Mouse (Mus musculus) brown adipose tissue, adult 24 weeks (tissue): Measurements from ENCODE around the gene Ugt1a5. TPM values are rescaled to one million over a fixed set of nuclear protein-coding genes. Genes with fewer than 3 reads are reported as not detected.
"Not testable (repeated sequence)": the region's sequence is repeated elsewhere in the genome, so short reads cannot be mapped to it uniquely, and the experiment has no call there.

Experiments used
- H3K27ac ChIP-seq: fragments of 200-500 bp; replicated peaks from 2 replicates; pipeline ENCODE4 v1.5.1; 2012; ENCODE audit warnings: low read depth, mild to moderate bottlenecking, low read length
- H3K4me1 ChIP-seq: fragments of 200-500 bp; 2 replicates; pipeline ENCODE4 v1.6.1; 2012; ENCODE audit warnings: low read length, mixed read lengths; ENCODE audit not compliant: control insufficient read depth, insufficient read depth, insufficient read length
- H3K4me3 ChIP-seq: fragments of 200-500 bp; 2 replicates; pipeline ENCODE4 v1.5.1; 2012; ENCODE audit warnings: low read depth, mild to moderate bottlenecking, low read length, moderate library complexity; ENCODE audit not compliant: insufficient read depth
- polyA plus RNA-seq: library from polyadenylated mRNA; stranded (reverse); fragments of >200 nt; gene quantifications from 2 replicates; pipeline ENCODE4 v1.2.4, GENCODE M21; 2012; ENCODE audit not compliant: missing spikeins, insufficient read depth, insufficient read length

Gene Ugt1a5
- 1.5 TPM in 1 of 2 replicates, not detected in the other for polyA plus RNA-seq

DNA sequence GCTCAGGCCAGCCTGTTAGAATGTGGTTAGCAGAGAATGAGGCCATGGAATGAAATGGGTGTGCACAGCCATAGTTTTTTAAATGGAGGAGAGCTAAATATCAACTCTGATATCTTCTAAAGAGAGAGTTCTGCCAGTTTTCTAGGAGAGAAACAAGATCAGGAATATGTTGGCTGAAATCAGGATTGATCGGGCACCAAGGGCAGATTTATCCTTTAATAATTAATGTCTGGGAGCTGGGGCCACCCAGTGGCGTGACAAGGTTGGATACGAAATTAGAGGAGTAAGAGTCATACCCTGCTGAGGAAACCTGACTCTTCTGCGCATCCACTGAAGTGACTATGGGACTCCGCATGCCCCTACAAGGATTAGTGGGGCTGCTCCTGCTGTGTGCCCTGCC lies at the start of gene Ugt1a5:
Gene Ugt1a5, plus strand, starts transcription at position 302 of the 400 bp plus-strand sequence.
- no peak within 1 kb of the TSS for H3K4me3 ChIP-seq
- no peaks in the 10 kb centered on the region for H3K4me1 ChIP-seq
- H3K27ac ChIP-seq: no peak within 1 kb of the TSS

DNA sequence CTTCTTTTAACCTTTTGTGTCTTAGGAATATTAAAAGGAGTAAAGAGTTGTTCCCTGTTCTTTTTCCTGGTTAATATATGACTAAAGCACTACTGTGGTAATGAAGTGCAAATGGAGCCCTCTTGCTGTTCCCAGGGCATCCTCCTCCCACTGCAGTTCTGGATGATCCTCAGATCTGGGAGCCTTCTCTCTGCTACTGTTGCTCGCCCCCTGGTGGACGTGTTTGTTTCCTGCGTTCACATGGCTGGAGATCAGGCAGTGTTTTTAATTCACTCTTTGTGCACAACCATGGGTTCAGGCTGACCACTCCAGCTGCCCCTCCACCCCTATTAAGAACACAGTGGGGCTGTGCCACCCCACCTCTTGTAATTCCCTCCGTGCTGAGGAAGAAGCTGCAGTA lies 45.3 kb upstream of the Ugt1a5 start:
- not testable (repeated sequence) for H3K4me1 ChIP-seq, H3K27ac ChIP-seq, H3K4me3 ChIP-seq

DNA sequence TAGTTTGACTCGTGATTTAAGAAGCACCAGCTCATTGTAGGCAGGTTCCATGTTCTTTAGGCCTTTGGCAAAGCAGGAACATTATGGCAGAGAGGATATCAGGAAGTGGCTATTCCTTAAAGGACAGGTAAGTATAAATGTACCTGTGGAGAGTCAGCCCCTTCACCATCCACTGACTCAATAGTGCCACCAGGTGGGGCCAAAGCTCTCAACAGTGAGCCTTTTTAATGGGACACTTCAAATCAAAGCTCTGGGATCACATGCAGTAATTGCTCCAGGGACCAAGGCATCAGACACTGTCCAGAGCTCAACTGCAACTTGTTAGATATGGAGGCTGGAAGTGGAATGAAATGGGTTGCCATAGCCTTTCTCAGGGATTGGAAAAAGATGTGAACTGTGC lies 44.3 kb upstream of the Ugt1a5 start:
- H3K4me3 ChIP-seq, H3K4me1 ChIP-seq, H3K27ac ChIP-seq: not testable (repeated sequence)

DNA sequence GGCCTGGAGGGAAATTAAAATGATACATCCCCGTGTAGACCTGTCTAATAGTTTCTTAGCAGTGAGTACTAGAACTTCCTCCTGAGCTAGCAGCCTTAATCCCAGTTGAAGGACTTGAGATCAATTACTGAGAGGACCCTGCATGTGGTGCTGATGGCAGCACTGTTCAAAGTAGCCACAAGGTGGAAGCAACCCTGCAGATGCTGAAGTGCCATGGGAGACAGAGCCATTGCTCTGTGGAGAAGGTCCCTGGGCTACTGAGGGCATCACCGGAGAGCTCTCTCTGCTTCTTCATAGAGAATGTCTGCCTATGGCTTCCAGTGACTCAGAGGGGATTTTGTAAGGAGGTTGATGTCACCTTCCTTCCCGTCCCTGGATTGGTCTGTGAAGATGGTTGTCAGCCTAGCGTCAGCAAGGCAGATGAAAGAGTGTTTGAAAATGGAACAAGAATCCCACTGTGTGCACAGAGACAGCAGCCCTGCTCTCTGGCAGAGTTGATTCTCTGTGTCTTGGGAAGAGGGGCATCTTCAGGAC lies 39.9 kb upstream of the Ugt1a5 start:
- not testable (repeated sequence) for H3K27ac ChIP-seq, H3K4me1 ChIP-seq, H3K4me3 ChIP-seq

DNA sequence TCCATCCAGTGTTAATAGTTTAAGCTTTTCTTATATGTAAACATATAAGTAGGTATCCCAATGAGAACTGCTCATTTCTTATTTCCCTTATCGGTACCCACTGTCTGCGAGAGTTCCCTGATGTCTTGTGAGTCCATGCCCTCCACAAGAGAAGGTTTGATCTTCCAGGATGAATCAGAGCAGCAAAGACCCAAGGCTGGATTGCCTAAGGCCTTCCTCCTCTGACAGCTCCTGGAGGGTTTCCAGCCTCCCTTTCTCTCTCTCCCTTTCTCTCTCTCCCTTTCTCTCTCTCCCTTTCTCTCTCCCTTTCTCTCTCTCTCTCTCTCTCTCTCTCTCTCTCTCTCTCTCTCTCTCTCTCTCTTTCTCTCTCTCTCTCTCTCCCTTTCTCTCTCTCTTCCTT lies 36.7 kb upstream of the Ugt1a5 start:
- H3K27ac ChIP-seq, H3K4me3 ChIP-seq, H3K4me1 ChIP-seq: not testable (repeated sequence)

DNA sequence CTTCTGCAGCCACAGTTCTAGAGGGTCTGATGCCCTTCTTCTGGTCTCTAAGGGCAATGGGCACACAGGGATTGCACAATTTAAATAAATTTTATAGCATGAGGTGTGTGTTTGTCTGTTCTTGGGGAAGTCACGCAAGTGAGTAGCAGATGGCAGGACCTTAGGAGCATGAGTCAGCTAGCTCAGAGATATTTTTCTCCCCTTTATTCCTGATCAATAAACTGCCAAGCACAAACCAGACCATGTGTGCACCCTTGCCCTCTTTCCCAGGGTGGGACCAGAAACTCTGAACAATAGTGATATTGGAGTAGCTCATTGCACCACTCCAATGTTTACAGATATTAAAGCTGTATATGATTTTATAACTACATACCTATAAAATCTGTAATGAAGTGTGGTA lies 35.6 kb upstream of the Ugt1a5 start:
- not testable (repeated sequence) for H3K4me1 ChIP-seq, H3K27ac ChIP-seq, H3K4me3 ChIP-seq

DNA sequence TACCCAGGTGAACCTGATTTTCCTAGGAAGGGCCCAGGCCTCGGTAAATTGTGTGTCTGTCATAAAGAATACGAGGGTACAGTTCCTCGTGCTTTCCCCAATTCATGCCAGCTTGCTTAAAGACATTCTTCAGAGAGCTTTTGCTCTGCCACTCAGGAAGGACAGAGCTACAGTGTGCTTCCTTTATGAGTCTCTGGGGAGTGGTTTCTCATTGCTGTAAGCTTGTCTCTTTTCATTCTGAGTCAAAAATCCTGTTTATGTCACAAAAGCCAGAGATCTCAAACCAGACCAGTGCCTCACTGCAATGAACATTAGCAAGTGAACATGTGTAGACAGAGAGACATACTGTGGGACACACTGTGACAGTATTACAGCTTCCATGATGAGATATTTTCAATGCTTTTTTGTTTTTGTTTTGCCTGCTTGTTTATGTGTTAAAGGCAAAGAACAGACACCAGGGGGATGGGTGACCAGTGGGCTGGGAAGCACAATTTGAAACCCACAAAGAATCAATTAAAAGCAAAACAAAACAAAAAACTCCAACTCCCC lies 31.8 kb upstream of the Ugt1a5 start:
- no peak overlapping the region for H3K27ac ChIP-seq

DNA sequence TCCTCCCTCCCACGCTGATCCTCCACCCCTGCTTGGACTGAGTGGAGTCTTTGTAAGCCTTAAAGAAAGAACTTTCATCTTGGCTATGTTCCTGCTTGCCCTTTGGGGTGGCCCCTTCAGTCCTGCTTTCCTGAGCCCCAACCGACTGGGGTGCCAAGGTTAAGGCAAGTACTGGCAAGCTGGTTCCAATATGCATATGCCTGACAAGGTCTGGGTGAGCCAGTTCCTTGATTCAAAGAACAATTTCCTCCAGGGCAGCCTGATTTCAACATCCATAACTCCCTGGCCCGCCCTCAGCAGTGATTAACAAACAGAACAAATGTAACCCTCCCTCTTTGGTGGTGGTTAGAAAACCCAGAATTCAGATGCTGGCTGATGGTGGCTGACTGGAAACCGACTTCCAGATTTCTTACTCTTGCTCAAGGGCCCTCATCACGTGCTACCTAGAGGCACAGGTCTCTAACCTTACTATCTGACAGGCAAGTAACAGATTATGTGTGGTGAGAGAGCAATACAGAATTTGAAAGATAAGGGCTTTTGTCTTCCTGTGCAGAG lies 31.3 kb upstream of the Ugt1a5 start, which contains the start of gene Ugt1a6a:
Gene Ugt1a6a, plus strand, starts transcription at position 353 of the 555 bp plus-strand sequence.
- not testable (repeated sequence) for H3K4me3 ChIP-seq, H3K27ac ChIP-seq, H3K4me1 ChIP-seq

More for the DNA sequence above, 31.8 kb upstream of the Ugt1a5 start:
- Histone ChIP-seq H3K4me3 (no peak overlapping the region), H3K4me1 (peaks cover 3% of the 10 kb centered on the region; the same call in 1 of the 2 replicates)

DNA sequence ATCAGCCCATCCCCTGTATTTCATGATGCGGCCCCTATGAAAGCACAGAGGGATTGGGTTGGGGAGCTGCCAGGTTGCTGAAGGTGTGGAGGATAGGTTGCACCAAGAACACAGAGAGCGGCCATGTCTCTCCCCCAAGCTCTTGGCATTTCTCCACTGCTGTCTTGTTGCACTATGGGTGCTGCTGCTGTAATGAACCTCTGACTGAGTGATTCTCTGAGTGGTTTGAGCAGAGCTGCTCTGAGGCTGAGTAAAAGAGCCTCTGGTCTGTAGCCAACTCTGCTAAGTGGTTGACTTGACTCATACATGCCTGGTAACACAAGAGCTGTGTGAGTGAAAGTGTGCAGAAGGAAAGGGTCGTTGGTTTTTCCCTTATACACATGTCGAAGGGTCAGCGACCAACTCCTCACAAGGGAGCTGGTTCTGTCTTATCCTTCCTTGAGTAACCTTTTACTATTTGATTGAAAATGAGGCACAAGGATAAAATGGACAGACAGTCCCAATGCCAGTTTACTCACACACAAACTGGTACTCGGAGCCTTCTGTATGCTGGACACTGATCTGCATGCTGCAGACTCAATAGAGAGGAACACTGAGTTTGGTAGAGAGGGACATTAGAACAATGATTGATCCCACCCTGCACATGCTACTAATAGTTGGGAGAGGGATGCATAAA lies 30.4 kb upstream of the Ugt1a5 start:
- H3K4me3 ChIP-seq, H3K4me1 ChIP-seq, H3K27ac ChIP-seq: not testable (repeated sequence)

DNA sequence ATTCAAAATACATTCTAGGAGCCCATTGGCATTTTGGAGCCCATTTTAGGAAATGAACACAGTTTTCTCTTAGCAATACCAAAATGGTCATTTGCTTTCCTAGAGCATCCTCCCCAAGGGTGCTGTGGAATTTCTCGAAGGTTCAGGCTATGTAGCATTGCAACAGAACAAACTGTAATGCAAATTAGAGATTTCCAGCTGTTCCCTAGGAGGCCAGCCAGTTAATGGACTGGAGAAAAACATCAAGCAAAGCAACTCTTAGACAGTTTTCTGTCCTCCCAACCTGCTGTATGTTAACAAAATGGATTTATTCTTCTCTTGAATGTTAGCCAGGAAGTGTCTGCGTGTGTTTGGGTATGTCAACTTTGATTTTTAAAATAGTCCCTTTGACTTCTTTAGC lies 29.2 kb upstream of the Ugt1a5 start:
- Histone ChIP-seq H3K4me3 (no peak overlapping the region), H3K27ac (no peak overlapping the region), H3K4me1 (peaks cover 3% of the 10 kb centered on the region; the same call in 1 of the 2 replicates)

DNA sequence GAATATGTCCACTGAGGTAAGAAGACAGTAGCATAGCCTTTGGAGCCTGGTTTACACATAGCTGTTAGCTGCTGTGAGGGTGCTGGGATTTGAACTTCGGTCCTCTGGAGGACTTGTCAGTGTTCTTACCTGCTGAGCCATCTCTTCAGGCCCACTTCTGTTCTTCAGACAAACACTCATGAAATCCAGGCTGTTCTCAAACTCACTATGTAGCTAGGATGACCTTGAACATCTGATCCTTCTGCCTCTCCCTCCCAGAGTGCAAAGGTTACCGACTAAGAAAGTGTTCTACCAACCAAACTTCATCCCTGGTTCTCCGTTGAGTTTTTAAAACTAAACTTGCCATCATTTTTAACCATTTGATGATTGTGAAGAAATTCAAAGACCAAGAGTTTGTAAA lies 28.5 kb upstream of the Ugt1a5 start:
- Histone ChIP-seq H3K4me1 (peaks cover 3% of the 10 kb centered on the region; the same call in 1 of the 2 replicates), H3K4me3 (no peak overlapping the region), H3K27ac (no peak overlapping the region)

DNA sequence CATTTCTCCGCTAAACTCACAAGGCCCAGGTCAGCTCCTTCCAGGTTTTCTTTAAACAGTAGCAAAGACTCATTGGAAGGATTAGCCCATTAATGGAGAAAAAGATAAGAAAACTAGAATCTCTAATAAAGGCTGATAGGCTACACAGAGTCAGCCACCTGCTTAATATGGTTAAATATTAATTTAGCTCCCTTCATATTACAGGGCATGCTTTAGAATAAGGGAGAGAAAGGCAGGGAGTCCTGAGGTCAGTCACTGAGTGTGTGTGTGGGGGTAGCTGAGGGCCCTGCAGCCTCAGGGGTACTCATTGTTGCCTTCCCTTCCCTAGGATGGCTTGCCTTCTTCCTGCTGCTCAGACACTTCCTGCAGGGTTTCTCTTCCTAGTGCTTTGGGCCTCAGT lies 27.7 kb upstream of the Ugt1a5 start:
- H3K27ac ChIP-seq: no peak overlapping the region
- H3K4me3 ChIP-seq: no peak overlapping the region
- peaks cover 3% of the 10 kb centered on the region; the same call in 1 of the 2 replicates for H3K4me1 ChIP-seq

DNA sequence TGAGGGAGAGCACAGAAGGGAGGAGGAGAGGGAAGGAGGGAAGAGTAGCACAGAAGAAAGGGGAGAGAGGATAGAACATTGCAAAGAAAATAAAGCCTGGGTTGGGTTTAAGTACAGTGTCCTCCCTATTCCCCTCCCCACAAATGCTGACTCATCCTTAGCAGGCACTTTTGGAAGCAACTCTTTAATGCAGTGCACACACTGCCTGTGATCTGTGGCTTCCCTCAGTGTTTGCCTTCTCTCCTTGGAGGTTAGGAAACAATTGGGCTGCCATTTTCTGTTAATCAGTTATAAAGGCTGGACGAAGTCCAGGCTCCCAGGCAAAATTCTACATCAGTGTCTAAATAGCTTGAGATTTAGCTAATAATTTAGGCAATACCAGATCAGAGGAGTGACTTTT lies 25.3 kb upstream of the Ugt1a5 start:
- H3K4me1 ChIP-seq, H3K27ac ChIP-seq, H3K4me3 ChIP-seq: not testable (repeated sequence)

DNA sequence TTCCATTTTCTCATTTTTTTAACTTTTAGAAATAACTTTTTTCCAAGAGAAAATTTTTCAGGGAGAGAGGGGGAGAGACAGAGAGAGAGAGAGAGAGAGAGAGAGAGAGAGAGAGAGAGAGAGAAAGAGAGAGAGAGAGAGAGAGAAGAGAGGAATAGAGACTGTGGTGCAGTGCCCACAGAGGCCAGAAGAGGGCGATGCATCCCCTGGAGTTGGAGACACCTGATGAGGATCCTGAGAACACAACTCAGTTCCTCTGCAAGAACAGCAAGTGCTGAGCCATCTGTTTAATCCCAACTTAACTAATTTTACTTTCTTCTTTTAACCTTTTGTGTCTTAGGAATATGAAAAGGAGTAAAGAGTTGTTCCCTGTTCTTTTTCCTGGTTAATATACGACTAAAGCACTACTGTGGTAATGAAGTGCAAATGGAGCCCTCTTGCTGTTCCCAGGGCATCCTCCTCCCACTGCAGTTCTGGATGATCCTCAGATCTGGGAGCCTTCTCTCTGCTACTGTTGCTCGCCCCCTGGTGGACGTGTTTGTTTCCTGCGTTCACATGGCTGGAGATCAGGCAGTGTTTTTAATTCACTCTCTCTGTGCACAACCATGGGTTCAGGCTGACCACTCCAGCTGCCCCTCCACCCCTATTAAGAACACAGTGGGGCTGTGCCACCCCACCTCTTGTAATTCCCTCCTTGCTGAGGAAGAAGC lies 21.7 kb upstream of the Ugt1a5 start:
- not testable (repeated sequence) for H3K4me3 ChIP-seq, H3K4me1 ChIP-seq, H3K27ac ChIP-seq

DNA sequence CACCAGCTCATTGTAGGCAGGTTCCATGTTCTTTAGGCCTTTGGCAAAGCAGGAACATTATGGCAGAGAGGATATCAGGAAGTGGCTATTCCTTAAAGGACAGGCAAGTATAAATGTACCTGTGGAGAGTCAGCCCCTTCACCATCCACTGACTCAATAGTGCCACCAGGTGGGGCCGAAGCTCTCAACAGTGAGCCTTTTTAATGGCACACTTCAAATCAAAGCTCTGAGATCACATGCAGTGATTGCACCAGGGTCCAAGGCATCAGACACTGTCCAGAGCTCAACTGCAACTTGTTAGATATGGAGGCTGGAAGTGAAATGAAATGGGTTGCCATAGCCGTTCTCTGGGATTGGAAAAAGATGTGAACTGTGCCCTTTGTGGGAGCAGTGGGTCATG lies 20.5 kb upstream of the Ugt1a5 start:
- H3K4me1 ChIP-seq, H3K4me3 ChIP-seq, H3K27ac ChIP-seq: not testable (repeated sequence)
